Mouse (Mus musculus) testis, adult 2 months (tissue): ENCODE data around the gene Colgalt2.

Experiments used
- CTCF ChIP-seq: fragments of 200-500 bp; IDR thresholded peaks from 2 replicates; pipeline ENCODE4 v1.5.1; 2012; ENCODE audit warnings: low read depth, mild to moderate bottlenecking, inconsistent platforms, low read length, moderate library complexity; ENCODE audit not compliant: control insufficient read depth, insufficient read depth, insufficient replicate concordance
- POLR2A ChIP-seq: fragments of 200-500 bp; IDR thresholded peaks from 2 replicates; pipeline ENCODE4 v1.6.1; 2012; ENCODE audit warnings: low read depth, mild to moderate bottlenecking, inconsistent platforms, low read length, moderate library complexity; ENCODE audit not compliant: control insufficient read depth

- TF ChIP-seq CTCF (no peak), POLR2A (no peak)
These were observed 149.6 kb downstream of the Colgalt2 start for GRCm38 (mm10) chr1:152549061-152549738.
